Mouse (Mus musculus): ENCODE results near the gene 4632433K11Rik.

GRCm38 (mm10) chr7:5016057-5016456, 17.9 kb upstream of the 4632433K11Rik start:
- no peak for TF ChIP-seq POLR2A (IDR thresholded peaks at IDR 0.05; ENCODE audit: control insufficient read depth, low read depth, low read length)
- no peak for TF ChIP-seq CTCF (IDR thresholded peaks at IDR 0.05; ENCODE audit: control insufficient read depth, insufficient read depth, insufficient replicate concordance, low read depth, low read length)

Data from testis, adult 2 months (tissue).